Mouse (Mus musculus): ENCODE measurements around the gene Slc6a20a.

GRCm38 (mm10) chr9:123640106-123640505 is 38.6 kb downstream of the Slc6a20a start:
- TF ChIP-seq EP300 (IDR thresholded peaks at IDR 0.05; ENCODE audit: low read depth) (no peak), CTCF (IDR thresholded peaks at IDR 0.05; ENCODE audit: low read depth) (no peak)

Data from heart, postnatal 0 days (tissue).